Mouse (Mus musculus) forebrain, embryonic 13.5 days (tissue): ENCODE measurements around the gene Dxo. TPM values are rescaled to one million over a fixed set of nuclear protein-coding genes. Genes with fewer than 3 reads are reported as not detected.
"Not testable (repeated sequence)": the region's sequence is repeated elsewhere in the genome, so short reads cannot be mapped to it uniquely, and the experiment has no call there.

Experiments
- ATAC-seq: fragments of 200-750 bp; cut with Nextera tagmentation; 2 replicates; pipeline ENCODE4 v1.8.0; 2017
- H3K27ac ChIP-seq: fragments of 300-500 bp; sonication (generic); 2 replicates; pipeline ENCODE4 v1.5.1; 2015; ENCODE audit warnings: inconsistent platforms, mild to moderate bottlenecking, moderate library complexity
- H3K27me3 ChIP-seq: fragments of 300-500 bp; sonication (generic); 2 replicates; pipeline ENCODE4 v1.6.1; 2015; ENCODE audit warnings: mild to moderate bottlenecking, inconsistent platforms
- H3K36me3 ChIP-seq: fragments of 300-500 bp; sonication (generic); 2 replicates; pipeline ENCODE4 v1.6.1; 2015; ENCODE audit warnings: mild to moderate bottlenecking, inconsistent platforms; ENCODE audit not compliant: poor library complexity, severe bottlenecking
- H3K4me1 ChIP-seq: fragments of 300-500 bp; sonication (generic); 2 replicates; pipeline ENCODE4 v1.6.1; 2015; ENCODE audit warnings: inconsistent platforms
- H3K4me2 ChIP-seq: fragments of 300-500 bp; sonication (generic); 2 replicates; pipeline ENCODE4 v1.6.1; 2015; ENCODE audit warnings: inconsistent platforms, mild to moderate bottlenecking, moderate library complexity
- H3K4me3 ChIP-seq: fragments of 300-500 bp; sonication (generic); 2 replicates; pipeline ENCODE4 v1.5.1; 2015; ENCODE audit warnings: mild to moderate bottlenecking, inconsistent platforms
- H3K9ac ChIP-seq: fragments of 300-500 bp; sonication (generic); 2 replicates; pipeline ENCODE4 v1.6.1; 2015; ENCODE audit warnings: mild to moderate bottlenecking, inconsistent platforms
- H3K9me3 ChIP-seq: fragments of 300-500 bp; sonication (generic); replicated peaks from 2 replicates; pipeline ENCODE4 v1.6.1; 2016; ENCODE audit warnings: inconsistent platforms
- WGBS: fragments of 180-500 bp; shearing (Covaris S2); methylation state at CpG from one replicate; pipeline ENCODE4 v1.1.7; 2015; 5-methylcytosine and 5-hydroxymethylcytosine counted together
- polyA plus RNA-seq: library from polyadenylated mRNA; unstranded; fragments of >200 nt; fragmentation: Nextera tagmentation; extraction: Ambion mirVana; gene quantifications from 2 replicates; pipeline ENCODE4 v1.2.1, GENCODE M21; 2015

Dxo gene
- polyA plus RNA-seq, 1 experiment from 2014 or later: 68.6 TPM

DNA sequence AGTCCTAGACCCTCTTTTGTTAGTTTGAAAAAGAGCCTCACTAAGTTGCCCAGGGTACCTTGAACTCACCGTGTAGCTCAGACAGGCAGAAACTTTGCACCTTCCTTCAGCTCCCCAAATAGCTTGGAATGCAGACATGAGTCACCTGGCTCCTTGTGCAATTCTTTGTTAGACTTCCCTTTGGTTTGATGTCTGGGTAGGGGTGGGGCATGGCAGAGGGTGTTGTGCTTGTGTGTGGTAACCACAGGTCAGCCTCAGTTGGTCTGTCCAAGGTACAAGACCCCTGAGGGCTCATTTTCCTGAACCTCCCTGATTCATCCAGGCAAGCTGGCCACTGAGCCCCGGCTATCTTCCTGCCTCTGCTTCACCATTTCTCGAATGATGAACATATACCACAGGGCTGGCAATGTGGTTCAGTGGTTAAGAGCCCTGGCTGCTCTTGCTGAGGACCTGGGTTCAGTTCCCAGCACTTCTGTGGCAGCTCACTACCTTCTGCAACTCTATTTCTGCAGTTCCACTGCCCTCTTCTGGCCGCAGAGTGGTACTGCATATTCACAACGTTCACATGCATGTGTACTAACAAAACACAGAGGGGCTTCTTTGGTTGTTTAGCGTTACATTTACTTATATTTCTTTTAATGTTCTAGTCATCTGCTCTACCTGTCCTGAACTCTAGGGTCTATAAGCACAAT, 31.8 kb upstream of the Dxo start:
- Histone ChIP-seq H3K4me3 (no peak overlapping the region), H3K27me3 (no peaks in the 10 kb centered on the region), H3K4me2 (no peak overlapping the region), H3K9ac (no peak overlapping the region), H3K27ac (no peak overlapping the region), H3K36me3 (no peaks in the 10 kb centered on the region), H3K9me3 (peaks cover 8% of the 10 kb centered on the region), H3K4me1 (no peaks in the 10 kb centered on the region)
- no peak for ATAC-seq
- WGBS: 74% methylated on average over 6 of the region's 6 CpGs

DNA sequence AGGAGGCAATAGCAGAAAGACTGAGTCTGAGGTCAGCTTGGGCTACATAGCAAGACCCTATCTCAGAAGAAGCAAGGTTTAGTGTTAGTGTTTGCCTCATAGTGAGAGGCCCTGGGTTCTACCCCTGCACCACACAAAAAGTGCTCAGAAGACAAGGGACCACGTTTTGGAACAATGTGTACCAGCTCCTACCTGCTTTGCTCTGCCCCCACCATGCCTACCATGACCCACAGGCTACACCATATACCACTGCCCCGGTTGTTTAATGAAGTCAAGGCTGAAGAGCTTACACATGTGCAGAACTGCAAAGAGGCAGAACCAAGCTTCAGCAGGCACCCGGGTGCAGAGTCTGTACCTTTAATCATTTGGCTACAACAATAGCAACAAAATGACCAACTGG, 29.6 kb upstream of the Dxo start:
- Histone ChIP-seq H3K36me3 (no peaks in the 10 kb centered on the region), H3K4me3 (no peak overlapping the region), H3K27ac (no peak overlapping the region), H3K9me3 (peaks cover 8% of the 10 kb centered on the region), H3K4me2 (no peak overlapping the region), H3K27me3 (no peaks in the 10 kb centered on the region), H3K9ac (no peak overlapping the region), H3K4me1 (no peaks in the 10 kb centered on the region)
- WGBS: 79% methylated on average over 3 of the region's 3 CpGs
- ATAC-seq: no peak

DNA sequence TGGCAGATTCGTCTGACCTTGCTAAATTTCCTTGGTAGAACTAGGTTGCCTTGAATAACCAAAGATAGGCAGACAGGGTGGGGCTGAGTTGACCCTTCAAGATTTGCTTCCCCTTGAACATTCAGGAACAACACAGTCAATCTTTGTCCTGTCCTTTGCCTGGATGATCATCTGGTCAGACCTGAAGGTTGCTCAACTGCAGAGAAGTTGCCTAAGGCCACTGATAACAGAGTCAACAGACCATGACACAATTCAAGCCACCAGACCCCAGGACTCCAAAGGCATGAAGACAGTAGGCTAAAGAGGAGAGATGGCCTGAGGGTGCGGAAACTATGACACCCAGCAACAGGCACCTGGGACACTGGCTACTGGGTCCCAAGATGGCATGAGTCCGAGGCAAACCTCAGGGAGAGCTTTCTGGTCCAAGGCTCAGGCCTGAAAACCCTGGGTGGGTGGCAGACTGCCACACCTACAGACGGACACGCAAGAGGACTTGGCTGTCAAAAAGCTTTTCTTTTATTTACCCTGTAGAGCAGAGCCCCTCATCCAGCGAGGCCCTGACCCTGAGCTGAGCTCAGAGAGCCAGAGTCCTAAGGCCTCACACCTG, 28.1 kb upstream of the Dxo start:
- H3K27ac ChIP-seq: no peak overlapping the region
- no peak overlapping the region for H3K4me2 ChIP-seq
- no peaks in the 10 kb centered on the region for H3K36me3 ChIP-seq
- H3K27me3 ChIP-seq: no peaks in the 10 kb centered on the region
- no peak overlapping the region for H3K4me3 ChIP-seq
- WGBS: 81% methylated on average over 6 of the region's 6 CpGs
- no peak overlapping the region for H3K9ac ChIP-seq
- peaks cover 8% of the 10 kb centered on the region for H3K9me3 ChIP-seq
- no peak for ATAC-seq
- no peaks in the 10 kb centered on the region for H3K4me1 ChIP-seq

DNA sequence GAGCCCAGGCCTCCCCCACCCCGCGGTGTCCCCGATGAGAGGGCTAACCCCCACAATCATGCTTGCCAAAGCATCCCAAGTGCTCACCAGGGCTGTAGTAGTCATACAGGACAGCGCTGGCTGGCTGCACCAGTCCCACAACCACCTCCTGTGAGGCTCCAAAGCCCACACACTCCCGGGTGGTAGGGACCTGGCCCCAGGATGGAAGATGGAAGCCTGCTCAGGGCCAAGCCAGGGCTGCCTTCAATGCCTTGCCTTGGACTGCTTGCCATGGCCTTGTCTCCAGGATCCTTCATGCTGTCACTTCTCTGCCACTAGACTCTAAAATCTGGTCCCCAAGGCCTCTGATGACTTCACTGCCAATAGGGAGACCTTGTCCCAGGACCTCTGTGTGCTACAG, 26.4 kb upstream of the Dxo start:
- H3K4me2 ChIP-seq, H3K9ac ChIP-seq, H3K36me3 ChIP-seq, H3K27ac ChIP-seq, H3K4me3 ChIP-seq, H3K27me3 ChIP-seq, ATAC-seq, H3K9me3 ChIP-seq, H3K4me1 ChIP-seq: not testable (repeated sequence)
- 84% methylated on average over 5 of the region's 5 CpGs for WGBS

DNA sequence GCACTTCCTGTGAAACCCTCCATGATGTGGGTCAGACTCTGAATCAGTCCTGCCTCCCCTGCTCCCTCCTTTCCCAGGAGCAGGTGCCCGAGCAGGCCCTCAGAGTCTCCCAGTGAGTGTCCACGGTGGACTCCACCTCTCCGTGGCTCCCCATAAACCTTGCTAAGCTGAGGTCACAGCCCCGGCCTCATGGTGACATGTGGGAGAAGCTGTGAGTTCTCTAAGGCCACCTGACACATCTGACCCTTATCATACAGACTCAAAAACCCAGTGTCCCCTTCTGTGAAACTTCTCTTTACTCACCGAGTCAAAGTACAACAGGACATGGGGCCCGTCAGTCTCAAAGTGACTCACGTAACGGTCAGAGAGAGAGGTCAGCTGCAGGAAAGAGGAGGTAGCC, 26.0 kb upstream of the Dxo start:
- not testable (repeated sequence) for H3K4me1 ChIP-seq, H3K4me3 ChIP-seq, H3K9ac ChIP-seq, H3K9me3 ChIP-seq, ATAC-seq, H3K36me3 ChIP-seq, H3K27me3 ChIP-seq, H3K27ac ChIP-seq, H3K4me2 ChIP-seq
- 77% methylated on average over 8 of the region's 8 CpGs for WGBS

DNA sequence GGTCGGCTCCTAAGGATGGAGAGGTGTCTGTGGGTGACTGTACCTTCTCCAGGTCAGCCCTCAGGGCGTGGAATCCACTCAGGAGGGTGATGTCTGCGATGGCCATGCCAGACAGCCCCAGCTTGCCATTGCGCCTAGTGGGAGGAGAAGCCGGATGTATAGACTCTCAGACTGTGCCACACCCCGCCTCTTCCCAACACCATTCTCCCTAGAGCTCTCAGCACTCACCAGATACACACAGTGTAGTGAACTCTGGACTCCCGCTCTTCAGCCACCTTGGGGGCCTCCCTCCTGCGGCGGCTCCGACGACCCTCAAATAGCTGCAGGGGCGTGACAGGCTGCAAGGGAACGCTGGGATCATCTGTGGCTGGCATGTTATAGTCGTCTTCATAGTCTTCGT, 25.5 kb upstream of the Dxo start:
- no peak for ATAC-seq
- 75% methylated on average over 15 of the region's 15 CpGs for WGBS

DNA sequence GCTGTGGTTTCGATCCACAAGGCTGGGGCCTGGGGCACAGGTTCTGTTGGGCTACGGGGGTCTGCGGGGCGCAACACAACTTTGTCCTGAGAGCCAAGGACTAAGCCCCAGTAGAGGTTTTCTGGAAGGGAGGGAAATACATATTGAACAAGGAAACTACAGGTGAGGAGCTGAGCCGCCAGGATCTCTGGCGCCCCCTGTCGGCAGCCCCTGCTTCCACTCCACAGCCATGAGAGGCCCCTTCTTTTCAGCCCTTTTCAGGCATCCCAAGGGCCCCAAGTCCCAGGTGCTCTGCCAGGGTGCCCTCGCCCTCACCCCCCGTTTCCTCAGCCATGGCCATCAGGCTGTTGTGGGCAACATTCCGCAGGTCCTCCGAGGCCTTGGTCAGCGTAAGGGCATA, 23.1 kb upstream of the Dxo start:
- not testable (repeated sequence) for H3K9me3 ChIP-seq, ATAC-seq, H3K27ac ChIP-seq, H3K36me3 ChIP-seq, H3K27me3 ChIP-seq, H3K9ac ChIP-seq, H3K4me1 ChIP-seq, H3K4me2 ChIP-seq, H3K4me3 ChIP-seq
- 64% methylated on average over 12 of the region's 12 CpGs for WGBS

More for the DNA sequence above, 25.5 kb upstream of the Dxo start:
- Histone ChIP-seq H3K4me2 (no peak overlapping the region), H3K27ac (no peak overlapping the region), H3K9me3 (no peaks in the 10 kb centered on the region), H3K9ac (no peak overlapping the region), H3K27me3 (no peaks in the 10 kb centered on the region), H3K36me3 (no peaks in the 10 kb centered on the region), H3K4me1 (no peaks in the 10 kb centered on the region), H3K4me3 (no peak overlapping the region)

DNA sequence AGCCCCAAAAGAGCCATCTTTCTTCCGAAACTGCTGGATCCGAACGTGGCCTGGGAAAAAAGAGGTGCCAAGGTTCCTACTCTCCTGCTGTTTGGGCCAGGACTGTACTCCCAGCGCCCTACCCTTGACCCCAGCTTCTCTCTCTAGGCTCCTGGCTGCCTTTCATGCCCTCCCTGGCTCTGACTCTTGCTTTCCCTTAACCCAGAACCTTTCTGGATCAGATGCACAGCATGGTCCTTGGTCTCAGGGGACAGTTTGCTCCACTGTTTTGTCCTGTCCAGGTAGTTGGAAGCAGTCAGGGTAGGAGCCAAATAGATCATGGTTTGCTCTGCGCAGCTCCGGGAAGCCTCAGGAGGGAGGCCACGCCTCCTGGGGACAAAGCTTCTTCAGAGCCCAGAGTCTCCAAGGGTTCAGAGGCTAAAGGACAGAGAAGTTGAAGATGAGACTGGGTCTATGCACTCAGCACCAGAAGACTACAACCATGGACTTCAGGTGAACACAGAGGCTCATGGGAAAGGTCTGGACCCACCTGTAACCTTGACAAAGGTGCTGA, 21.9 kb upstream of the Dxo start:
- H3K9ac ChIP-seq: no peak overlapping the region
- H3K27ac ChIP-seq: no peak overlapping the region
- no peaks in the 10 kb centered on the region for H3K9me3 ChIP-seq
- 85% methylated on average over 7 of the region's 7 CpGs for whole genome bisulfite sequencing
- H3K4me3 ChIP-seq: no peak overlapping the region
- ATAC-seq: no peak
- H3K4me1 ChIP-seq: no peaks in the 10 kb centered on the region
- H3K4me2 ChIP-seq: no peak overlapping the region
- no peaks in the 10 kb centered on the region for H3K36me3 ChIP-seq
- no peaks in the 10 kb centered on the region for H3K27me3 ChIP-seq

DNA sequence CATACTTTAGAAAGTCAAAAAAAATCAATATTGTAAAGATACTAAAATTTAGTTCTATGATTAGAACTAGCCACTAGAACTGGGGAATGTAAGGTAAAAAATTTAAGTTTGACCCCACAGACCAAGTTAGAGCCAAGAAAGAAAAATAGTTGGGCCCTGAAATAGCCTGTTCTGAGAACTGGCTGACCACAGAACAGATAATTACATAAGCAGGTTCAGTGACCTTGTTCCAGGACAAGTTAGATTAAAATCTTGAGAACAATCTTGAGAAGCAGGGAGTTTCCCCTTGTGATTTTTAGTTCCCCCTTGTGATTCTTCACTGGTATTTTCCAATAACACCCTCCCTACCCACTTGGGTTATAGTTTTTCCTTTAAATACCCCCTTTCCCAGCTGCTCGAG, 6.0 kb upstream of the Dxo start:
- not testable (repeated sequence) for H3K4me1 ChIP-seq, H3K27me3 ChIP-seq, ATAC-seq, H3K9ac ChIP-seq, H3K9me3 ChIP-seq, H3K4me3 ChIP-seq, H3K4me2 ChIP-seq, H3K27ac ChIP-seq
- WGBS: 89% methylated on average over 1 of the region's 1 CpGs
- peaks cover 80% of the 10 kb centered on the region for H3K36me3 ChIP-seq

DNA sequence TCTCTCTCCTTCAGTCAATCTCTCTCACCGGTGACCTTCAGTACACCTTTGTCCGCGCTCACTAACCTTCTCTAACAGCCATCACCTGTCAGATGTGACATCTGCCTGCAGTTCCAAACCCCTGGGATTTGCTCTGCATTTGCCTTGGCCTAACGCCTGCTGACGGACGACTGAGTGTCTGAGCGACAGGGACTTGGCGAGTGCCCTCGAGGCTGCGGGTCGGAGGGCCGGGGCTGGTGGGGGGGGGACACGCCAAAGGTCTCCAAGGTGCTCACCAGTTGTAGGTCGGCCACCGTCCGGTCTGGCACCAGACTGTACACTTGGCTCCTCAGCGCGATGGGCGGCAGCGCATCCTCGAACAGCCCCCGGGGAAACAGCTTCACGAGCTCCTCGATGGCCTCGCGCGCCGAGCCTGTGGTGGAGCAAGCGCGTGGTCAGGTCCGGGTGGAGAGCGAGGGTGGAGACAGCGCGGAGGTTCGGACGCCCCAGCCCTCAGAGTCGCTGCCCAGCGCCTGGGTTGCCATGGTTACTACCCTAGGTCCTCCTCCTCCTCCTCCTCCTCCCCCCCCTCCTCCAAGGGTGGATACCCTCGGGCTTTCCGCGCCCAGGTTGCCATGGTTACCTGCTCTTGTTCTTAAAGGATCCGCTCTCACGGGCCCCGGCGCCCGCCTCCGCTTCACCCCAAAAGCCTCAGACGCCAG, 514 bp upstream of the Dxo start:
- peak overlapping the region; percentile 83 for H3K9ac ChIP-seq
- H3K9me3 ChIP-seq: no peaks in the 10 kb centered on the region
- H3K4me2 ChIP-seq: peak overlapping the region; percentile 81
- WGBS: 3% methylated on average over 39 of the region's 48 CpGs
- peak overlapping the region; percentile 81 for H3K27ac ChIP-seq
- no peaks in the 10 kb centered on the region for H3K27me3 ChIP-seq
- H3K4me3 ChIP-seq: peak overlapping the region; percentile 81
- peaks cover 59% of the 10 kb centered on the region for H3K36me3 ChIP-seq
- H3K4me1 ChIP-seq: peaks cover 28% of the 10 kb centered on the region
- ATAC-seq: peak; percentile 82; the same call in 1 of the 2 replicates

DNA sequence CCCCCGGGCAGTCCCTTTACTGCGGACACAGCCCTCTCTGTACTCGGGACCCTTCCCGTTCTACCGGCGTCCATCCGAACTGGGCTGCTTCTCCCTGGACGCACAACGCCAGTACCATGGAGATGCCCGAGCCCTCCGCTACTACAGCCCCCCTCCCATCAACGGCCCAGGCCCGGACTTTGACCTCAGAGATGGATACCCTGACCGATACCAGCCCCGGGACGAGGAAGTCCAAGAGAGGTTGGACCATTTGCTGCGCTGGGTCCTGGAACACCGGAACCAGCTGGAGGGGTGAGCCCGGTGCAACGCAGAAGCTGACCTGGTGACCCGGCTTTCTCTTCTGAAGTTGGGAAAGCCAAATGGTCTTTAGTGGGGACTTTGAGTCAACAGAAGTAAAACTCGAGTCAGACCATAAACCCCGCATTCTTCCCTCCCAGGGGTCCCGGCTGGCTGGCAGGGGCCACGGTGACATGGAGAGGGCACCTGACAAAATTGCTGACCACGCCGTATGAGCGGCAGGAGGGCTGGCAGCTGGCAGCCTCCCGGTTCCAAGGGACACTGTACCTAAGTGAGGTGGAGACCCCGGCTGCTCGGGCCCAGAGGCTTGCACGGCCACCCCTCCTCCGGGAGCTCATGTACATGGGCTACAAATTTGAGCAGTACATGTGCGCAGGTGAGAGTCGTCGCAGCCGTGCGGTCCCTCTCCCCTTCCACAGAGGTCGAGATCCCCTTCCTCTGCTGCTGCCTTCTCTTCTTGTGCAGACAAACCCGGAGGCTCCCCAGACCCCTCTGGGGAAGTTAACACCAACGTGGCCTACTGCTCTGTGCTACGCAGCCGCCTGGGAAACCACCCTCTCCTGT, 875 bp downstream of the Dxo start:
- H3K36me3 ChIP-seq: peaks cover 61% of the 10 kb centered on the region
- peaks cover 28% of the 10 kb centered on the region for H3K4me1 ChIP-seq
- H3K9me3 ChIP-seq: no peaks in the 10 kb centered on the region
- ATAC-seq: no peak; the same call in 1 of the 2 replicates
- 45% methylated on average over 43 of the region's 43 CpGs for WGBS
- peak overlapping the region; percentile 58; the same call in 1 of the 2 replicates for H3K27ac ChIP-seq
- no peaks in the 10 kb centered on the region for H3K27me3 ChIP-seq
- H3K4me3 ChIP-seq: peak overlapping the region; percentile 81
- peak overlapping the region; percentile 81 for H3K4me2 ChIP-seq
- peak overlapping the region; percentile 79 for H3K9ac ChIP-seq
